Mouse (Mus musculus): ENCODE measurements at regions not wholly inside any gene's neighbourhood (a gene's known extent, or its start where the extent isn't known, plus 50 kb on each side); places are given as distances from the start of the nearest gene placed in this dataset.

DNA sequence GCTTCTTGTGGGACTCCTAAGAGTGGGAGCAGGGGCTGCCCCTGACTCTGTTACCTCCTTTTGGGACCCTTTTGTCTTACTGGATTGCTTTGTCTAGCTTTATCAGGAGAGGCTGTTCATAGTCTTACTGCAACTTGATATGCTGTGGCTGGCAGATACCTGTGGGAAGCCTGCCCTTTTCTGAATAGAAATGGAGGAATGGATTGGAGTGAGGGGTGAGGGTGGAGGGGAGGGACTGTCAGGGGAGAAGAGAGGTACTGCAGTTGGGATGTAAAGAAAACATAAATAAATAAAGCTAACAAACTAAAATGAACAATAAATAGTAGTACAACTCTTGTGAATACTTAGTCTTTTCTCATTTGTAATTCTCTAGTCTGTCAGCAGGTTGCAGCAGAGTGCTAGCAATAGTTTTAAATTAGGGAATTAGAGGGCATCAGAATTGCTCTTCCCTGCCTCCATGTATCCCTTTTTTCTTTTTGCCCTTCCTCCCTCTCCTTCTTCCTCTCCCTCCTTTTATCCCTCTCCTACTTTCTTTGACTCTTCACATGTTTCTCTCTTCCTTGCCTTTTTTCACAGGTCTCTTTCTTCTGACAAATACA is 72.0 kb upstream of the Dock10 start:
- TF ChIP-seq EP300 (IDR thresholded peaks at IDR 0.05) (no peak), CTCF (IDR thresholded peaks at IDR 0.05) (peak; percentile 63)
